Mouse (Mus musculus) limb, embryonic 11.5 days (tissue): ENCODE measurements around the gene H2al2a. TPM values are rescaled to one million over a fixed set of nuclear protein-coding genes. Genes with fewer than 3 reads are reported as not detected.
"Not testable (repeated sequence)": the region's sequence is repeated elsewhere in the genome, so short reads cannot be mapped to it uniquely, and the experiment has no call there.

Source experiments
- ATAC-seq: fragments of 200-750 bp; cut with Nextera tagmentation; 2 replicates; pipeline ENCODE4 v1.8.0; 2017; ENCODE audit warnings: low read depth; ENCODE audit not compliant: insufficient number of reproducible peaks, low FRiP score, low TSS enrichment
- DNase-seq: peaks from one replicate; pipeline ENCODE4 v3.0.0-alpha.2; 2015; ENCODE audit warnings: low spot score
- H3K27ac ChIP-seq: fragments of 300-500 bp; sonication (generic); replicated peaks from 2 replicates; pipeline ENCODE4 v1.5.1; 2014; ENCODE audit warnings: low read depth, mild to moderate bottlenecking, low read length
- H3K27me3 ChIP-seq: fragments of 300-500 bp; sonication (generic); 2 replicates; pipeline ENCODE4 v1.6.1; 2014; ENCODE audit warnings: mild to moderate bottlenecking, low read length, mixed read lengths; ENCODE audit not compliant: control insufficient read depth, insufficient read depth
- H3K36me3 ChIP-seq: fragments of 300-500 bp; sonication (generic); 2 replicates; pipeline ENCODE4 v1.6.1; 2014; ENCODE audit warnings: mild to moderate bottlenecking, low read length, moderate library complexity, mixed read lengths; ENCODE audit not compliant: control insufficient read depth, insufficient read depth
- H3K4me1 ChIP-seq: fragments of 300-500 bp; sonication (generic); 2 replicates; pipeline ENCODE4 v1.6.1; 2014; ENCODE audit warnings: low read length, mixed read lengths; ENCODE audit not compliant: control insufficient read depth, insufficient read depth
- H3K4me2 ChIP-seq: fragments of 300-500 bp; sonication (generic); 2 replicates; pipeline ENCODE4 v1.6.1; 2014; ENCODE audit warnings: low read depth, mild to moderate bottlenecking, moderate library complexity; ENCODE audit not compliant: severe bottlenecking
- H3K4me3 ChIP-seq: fragments of 300-500 bp; sonication (generic); 2 replicates; pipeline ENCODE4 v1.5.1; 2014; ENCODE audit warnings: low read depth, low read length
- H3K9ac ChIP-seq: fragments of 300-500 bp; sonication (generic); 2 replicates; pipeline ENCODE4 v1.6.1; 2014; ENCODE audit warnings: mild to moderate bottlenecking, low read length
- H3K9me3 ChIP-seq: fragments of 300-500 bp; sonication (generic); 2 replicates; pipeline ENCODE4 v1.6.1; 2016; ENCODE audit warnings: low read length; ENCODE audit not compliant: control insufficient read depth
- WGBS: fragments of 180-500 bp; shearing (Covaris S2); extraction: QIAGEN DNeasy Blood & Tissue Kit; methylation state at CpG from one replicate; pipeline ENCODE4 v1.1.7; 2014; 5-methylcytosine and 5-hydroxymethylcytosine counted together
- polyA plus RNA-seq: library from polyadenylated mRNA; unstranded; fragments of >200 nt; fragmentation: Nextera tagmentation; extraction: Ambion mirVana; gene quantifications from 2 replicates; pipeline ENCODE4 v1.2.1, GENCODE M21; 2014

Gene H2al2a
- polyA plus RNA-seq, 1 experiment from 2014 or later, result not detected

DNA sequence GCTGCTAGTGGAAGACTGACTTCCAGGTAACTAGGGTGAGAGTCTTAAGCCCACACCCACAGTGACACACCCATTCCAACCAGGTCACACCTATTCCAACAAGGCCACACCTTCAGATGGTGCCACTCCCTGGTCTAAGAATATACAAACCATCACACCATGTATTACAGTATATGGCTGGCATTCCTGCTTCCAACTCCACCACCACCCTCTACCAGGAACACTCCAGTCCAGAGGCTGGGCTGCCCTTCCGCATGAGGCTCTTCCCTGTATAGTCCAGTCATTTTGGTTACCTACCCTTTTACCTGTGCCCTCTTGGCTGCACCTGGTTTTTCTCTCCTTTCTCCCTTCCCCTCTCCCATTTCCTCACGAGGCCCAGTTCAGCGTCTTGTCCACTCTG lies 28.7 kb downstream of the H2al2a start:
- not testable (repeated sequence) for H3K36me3 ChIP-seq, H3K27me3 ChIP-seq, H3K4me3 ChIP-seq, H3K9me3 ChIP-seq, H3K27ac ChIP-seq, H3K4me1 ChIP-seq, H3K4me2 ChIP-seq, ATAC-seq, H3K9ac ChIP-seq, DNase-seq
- WGBS, result 84% methylated on average over 3 of the region's 3 CpGs

GRCm38 (mm10) chr2:17959501-17959900 lies 37.3 kb downstream of the H2al2a start:
- no peaks in the 10 kb centered on the region for H3K4me1 ChIP-seq
- H3K9ac ChIP-seq, result no peak overlapping the region
- no peak overlapping the region for H3K4me3 ChIP-seq
- 0 out of 2 replicates have a peak, but pooled peaks cover 3% of the 10 kb centered on the region for H3K9me3 ChIP-seq
- 67% methylated on average over 1 of the region's 1 CpGs for WGBS
- DNase-seq (no peak), ATAC-seq (no peak)
- no peak overlapping the region for H3K27ac ChIP-seq
- H3K27me3 ChIP-seq, result no peaks in the 10 kb centered on the region
- no peaks in the 10 kb centered on the region for H3K36me3 ChIP-seq
- H3K4me2 ChIP-seq, result no peak overlapping the region

DNA sequence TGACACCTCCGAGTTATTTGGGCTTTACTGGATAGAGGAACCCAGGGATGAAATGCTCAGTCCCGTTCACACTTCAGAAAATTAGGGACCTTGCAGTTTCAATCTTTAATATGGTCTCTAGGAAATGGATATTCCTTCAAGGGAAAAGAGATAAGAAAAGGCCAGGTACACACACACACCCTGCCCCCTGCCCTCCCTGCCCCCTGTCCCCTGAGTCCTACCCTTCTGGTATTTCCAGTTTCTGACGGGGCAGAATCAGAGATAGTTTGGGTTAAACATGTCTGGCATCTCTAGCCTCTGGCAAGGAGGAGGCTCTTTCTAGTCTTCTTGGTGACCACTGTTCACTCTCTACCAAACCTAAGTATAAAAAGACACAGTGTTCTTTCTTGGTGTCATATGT lies 49.9 kb downstream of the H2al2a start:
- no peak overlapping the region for H3K9ac ChIP-seq
- no peak overlapping the region for H3K4me3 ChIP-seq
- WGBS, result 61% methylated on average over 3 of the region's 3 CpGs
- no peak overlapping the region for H3K27ac ChIP-seq
- H3K27me3 ChIP-seq, result no peaks in the 10 kb centered on the region
- no peaks in the 10 kb centered on the region for H3K9me3 ChIP-seq
- H3K4me1 ChIP-seq, result no peaks in the 10 kb centered on the region
- no peaks in the 10 kb centered on the region for H3K36me3 ChIP-seq
- H3K4me2 ChIP-seq, result no peak overlapping the region
- ATAC-seq (no peak), DNase-seq (no peak)

Other genes starting within 250 kb of the H2al2a start
- gene A930004D18Rik, start 40.8 kb upstream of the H2al2a start, polyA plus RNA-seq, result 10.4 and 11.9 TPM in 2 replicates
- 11.7 and 13.8 TPM in 2 replicates for gene Skida1, start 52.1 kb upstream of the H2al2a start, polyA plus RNA-seq
- gene Mllt10, start 58.3 kb upstream of the H2al2a start, polyA plus RNA-seq, result 45.3 and 46.3 TPM in 2 replicates